Mouse (Mus musculus): ENCODE data around the gene Cuedc1.

DNA sequence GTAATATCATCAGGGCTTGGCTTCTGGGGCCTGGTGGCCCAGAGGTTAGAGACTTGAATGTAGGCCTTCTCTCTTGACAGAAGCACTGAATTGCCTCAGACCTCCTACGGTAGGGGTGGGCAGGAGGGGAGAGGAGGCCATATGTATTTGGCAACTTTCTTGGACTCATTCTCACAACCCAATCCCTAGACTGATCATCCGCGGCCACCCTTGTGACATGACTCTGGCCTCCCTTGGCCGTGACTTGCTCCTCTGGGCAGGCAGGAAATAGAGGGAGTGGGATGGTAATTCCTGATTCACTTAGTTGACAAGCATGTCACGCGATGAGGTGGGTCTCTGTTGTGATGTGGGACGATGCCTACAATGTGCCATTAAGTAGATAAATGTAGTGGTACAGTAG is 68.6 kb downstream of the Cuedc1 start:
- no peak for TF ChIP-seq CTCF (IDR thresholded peaks at IDR 0.05; ENCODE audit: low read depth)
- TF ChIP-seq EP300 (IDR thresholded peaks at IDR 0.05; ENCODE audit: low read depth): no peak
